Mouse (Mus musculus): ENCODE measurements at regions not wholly inside any gene's neighbourhood (a gene's known extent, or its start where the extent isn't known, plus 50 kb on each side); places are given as distances from the start of the nearest gene placed in this dataset.

DNA sequence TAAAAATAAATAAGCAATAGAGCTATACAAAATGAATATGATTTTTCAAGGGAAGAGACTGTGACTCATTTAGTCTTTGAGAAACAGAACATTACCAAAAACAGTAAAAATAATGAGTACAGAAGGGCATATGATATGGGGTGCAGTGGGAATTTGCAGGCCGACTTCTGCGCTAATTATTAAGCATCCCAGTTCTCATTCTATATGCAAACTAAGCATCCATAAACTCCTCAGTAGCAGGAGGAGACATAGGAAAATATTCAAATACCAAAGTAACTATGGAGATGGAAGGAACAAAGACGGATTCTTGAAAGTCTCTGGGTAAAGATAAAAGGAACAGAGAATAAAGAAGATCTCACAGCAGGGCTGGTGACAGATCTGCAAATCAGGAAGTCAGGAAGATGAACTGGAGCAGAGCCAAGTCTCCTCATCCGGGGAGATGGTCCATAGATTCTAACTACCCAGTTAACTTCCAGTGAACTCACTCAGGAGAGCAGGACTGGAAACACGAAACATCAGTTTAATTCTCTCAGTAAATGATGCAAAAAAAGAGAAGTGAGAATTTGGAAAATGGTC is 52.0 kb upstream of the Pkn2 start:
- H3K36me3 ChIP-seq (ENCODE audit: control insufficient read depth, insufficient read depth, low read length) = no peaks in the 10 kb centered on the region
- H3K4me3 ChIP-seq (ENCODE audit: insufficient read depth, low read depth, low read length) = no peak overlapping the region
- 74% methylated on average over 5 of the region's 5 CpGs for WGBS
- no peak overlapping the region for H3K27ac ChIP-seq (ENCODE audit: insufficient read depth, low read depth, low read length)
- no peaks in the 10 kb centered on the region for H3K27me3 ChIP-seq (replicated peaks; ENCODE audit: control insufficient read depth, insufficient read depth, low read length)
- TF ChIP-seq POLR2A (IDR thresholded peaks at IDR 0.05; ENCODE audit: low read depth, low read length) = no peak
- H3K4me1 ChIP-seq (ENCODE audit: control insufficient read depth, insufficient read depth, low read length) = no peaks in the 10 kb centered on the region
- DNase-seq = no peak

Data from kidney, adult 2 months (tissue).